Mouse (Mus musculus) Patski (cell line): ENCODE results near the gene Efna3. TPM values are rescaled to one million over a fixed set of nuclear protein-coding genes. Genes with fewer than 3 reads are reported as not detected.

Experiments used
- ATAC-seq: fragments of 100-300 bp; one replicate; pipeline ENCODE4 v1.8.0; 2021
- CTCF ChIA-PET: fragments of 350-600 bp; sonication (Branson Sonifier 250); formaldehyde crosslinking; loops from one replicate; lab custom pipeline; 2022; ENCODE audit warnings: inconsistent platforms; lab: Charles Lee
- POLR2A ChIA-PET: fragments of 350-600 bp; sonication (Branson Sonifier 250); formaldehyde crosslinking; loops from one replicate; lab custom pipeline; 2022; ENCODE audit warnings: antibody characterized with exemption, inconsistent platforms; lab: Charles Lee
- DNase-seq: peaks from one replicate; pipeline ENCODE4 v3.0.0-alpha.2; 2011; ENCODE audit warnings: low read depth, low spot score
- H3K27me3 ChIP-seq: fragments of 371-371 bp; one replicate; pipeline ENCODE4 v1.5.1; 2021
- CTCF ChIP-seq: fragments of 100-300 bp; IDR thresholded peaks from one replicate; pipeline ENCODE4 v1.5.1; 2021
- in situ Hi-C: fragments of 300-500 bp; cut with MboI; formaldehyde crosslinking; loops from 3 replicates; pipeline ENCODE4 v1.11.1; 2018; ENCODE audit warnings: low pct_unique_long_range_greater_than_20kb, mixed read lengths
- polyA plus RNA-seq: library from polyadenylated mRNA; unstranded; gene quantifications from one replicate; pipeline ENCODE4 v1.2.3, GENCODE M21; 2021

Gene Efna3
- polyA plus RNA-seq, 1 experiment from 2014 or later: 9.4 TPM

- in situ Hi-C loops: loop anchor here (5.0 kb wide), 1 partner anchor 33 kb away; no protein-coding TSS in a partner anchor
- peaks cover 6% of the 10 kb centered on the region for H3K27me3 ChIP-seq
- TF ChIP-seq CTCF: no peak
- DNase-seq (no peak), ATAC-seq (no peak)
- ChIA-PET POLR2A (interaction anchor here (0.8 to 1.2 kb wide), 3 partner anchors 30 to 169 kb away, joined by 3 to 4 read pairs (median 4); partner anchors contain the start of gene Adam15), CTCF (interaction anchor here (3.7 kb wide), 1 partner anchor 19 kb away, joined by 20 read pairs; no protein-coding TSS in a partner anchor)
Measured at GRCm38 (mm10) chr3:89319591-89320350, 3.0 kb downstream of the Efna3 start.

GRCm38 (mm10) chr3:89318971-89319590 lies 3.7 kb downstream of the Efna3 start:
- ATAC-seq: no peak
- H3K27me3 ChIP-seq: peaks cover 6% of the 10 kb centered on the region
- ChIA-PET POLR2A (interaction anchor here (0.6 to 2.2 kb wide), 5 partner anchors 21 to 170 kb away, joined by 3 to 10 read pairs (median 4); partner anchors contain the start of gene Adam15), CTCF (interaction anchor here (0.8 to 4.2 kb wide), 5 partner anchors 16 to 93 kb away, joined by 3 to 22 read pairs (median 17); partner anchors contain the start of gene Flad1)
- in situ Hi-C loops: loop anchor here (5.0 kb wide), 1 partner anchor 33 kb away; no protein-coding TSS in a partner anchor
- TF ChIP-seq CTCF: no peak
- DNase-seq: no peak

- no peak for ATAC-seq
- TF ChIP-seq CTCF: no peak
- in situ Hi-C loops: loop anchor here (5.0 kb wide), 1 partner anchor 34 kb away; no protein-coding TSS in a partner anchor
- no peak for DNase-seq
- CTCF ChIA-PET: interaction anchor here (0.8 to 4.2 kb wide), 6 partner anchors 12 to 94 kb away, joined by 3 to 22 read pairs (median 12); partner anchors contain the start of gene Flad1
- POLR2A ChIA-PET: interaction anchor here (0.9 to 2.2 kb wide), 2 partner anchors 22 to 31 kb away, joined by 4 to 10 read pairs; partner anchors contain the start of gene Adam15
- peaks cover 6% of the 10 kb centered on the region for H3K27me3 ChIP-seq
Measured at GRCm38 (mm10) chr3:89318316-89318715, 4.4 kb downstream of the Efna3 start.

GRCm38 (mm10) chr3:89317246-89317645 lies 5.5 kb downstream of the Efna3 start:
- TF ChIP-seq CTCF: no peak
- no peak for ATAC-seq
- in situ Hi-C loops: loop anchor here (5.0 kb wide), 1 partner anchor 35 kb away; no protein-coding TSS in a partner anchor
- ChIA-PET CTCF (interaction anchor here (0.6 to 4.2 kb wide), 19 partner anchors 9 to 400 kb away, joined by 3 to 22 read pairs (median 4); partner anchors contain the start of genes Krtcap2 and Trim46), POLR2A (interaction anchor here (0.6 to 2.2 kb wide), 6 partner anchors 10 to 102 kb away, joined by 3 to 10 read pairs (median 3); no protein-coding TSS in a partner anchor)
- no peak for DNase-seq
- H3K27me3 ChIP-seq: peaks cover 6% of the 10 kb centered on the region

- ChIA-PET CTCF (interaction anchor here (0.6 to 4.2 kb wide), 19 partner anchors 9 to 399 kb away, joined by 3 to 22 read pairs (median 4); partner anchors contain the start of genes Krtcap2 and Trim46), POLR2A (interaction anchor here (0.8 to 2.2 kb wide), 6 partner anchors 8 to 38 kb away, joined by 3 to 10 read pairs (median 3); no protein-coding TSS in a partner anchor)
- H3K27me3 ChIP-seq: peaks cover 6% of the 10 kb centered on the region
- DNase-seq (no peak), ATAC-seq (peak; percentile 11)
- in situ Hi-C loops: loop anchor here (5.0 kb wide), 1 partner anchor 35 kb away; no protein-coding TSS in a partner anchor
- no peak for TF ChIP-seq CTCF
Measured at GRCm38 (mm10) chr3:89316833-89317232, 5.9 kb downstream of the Efna3 start.

- ChIA-PET POLR2A (interaction anchor here (0.6 to 1.6 kb wide), 4 partner anchors 8 to 106 kb away, joined by 3 to 4 read pairs (median 4); no protein-coding TSS in a partner anchor), CTCF (interaction anchor here (0.6 to 4.2 kb wide), 21 partner anchors 8 to 399 kb away, joined by 3 to 22 read pairs (median 4); partner anchors contain the start of genes Krtcap2 and Trim46)
- ATAC-seq (no peak), DNase-seq (no peak)
- in situ Hi-C loops: loop anchor here (5.0 kb wide), 1 partner anchor 36 kb away; no protein-coding TSS in a partner anchor
- no peak for TF ChIP-seq CTCF
- peaks cover 4% of the 10 kb centered on the region for H3K27me3 ChIP-seq
Measured at GRCm38 (mm10) chr3:89315930-89316831, 6.6 kb downstream of the Efna3 start.

GRCm38 (mm10) chr3:89315195-89315929 lies 7.4 kb downstream of the Efna3 start:
- CTCF ChIA-PET: interaction anchor here (0.6 to 4.2 kb wide), 7 partner anchors 12 to 39 kb away, joined by 3 to 17 read pairs (median 5); no protein-coding TSS in a partner anchor

GRCm38 (mm10) chr3:89314791-89315190 lies 8.0 kb downstream of the Efna3 start:
- no peaks in the 10 kb centered on the region for H3K27me3 ChIP-seq
- DNase-seq (no peak), ATAC-seq (no peak)
- ChIA-PET POLR2A (interaction anchor here (0.7 kb wide), 1 partner anchor 33 kb away, joined by 3 read pairs; no protein-coding TSS in a partner anchor), CTCF (interaction anchor here (0.6 to 4.2 kb wide), 6 partner anchors 16 to 40 kb away, joined by 3 to 17 read pairs (median 4); no protein-coding TSS in a partner anchor)
- no peak for TF ChIP-seq CTCF
- in situ Hi-C loops: loop anchor here (5.0 kb wide), 1 partner anchor 38 kb away; no protein-coding TSS in a partner anchor

More at GRCm38 (mm10) chr3:89315195-89315929, 7.4 kb downstream of the Efna3 start:
- in situ Hi-C loops: loop anchor here (5.0 kb wide), 1 partner anchor 37 kb away; no protein-coding TSS in a partner anchor
- DNase-seq (no peak), ATAC-seq (peak; percentile 46)
- POLR2A ChIA-PET: interaction anchor here (0.6 to 0.7 kb wide), 2 partner anchors 32 to 106 kb away, joined by 3 to 4 read pairs; no protein-coding TSS in a partner anchor
- TF ChIP-seq CTCF: no peak
- H3K27me3 ChIP-seq: no peaks in the 10 kb centered on the region
